Mouse (Mus musculus) NIH3T3 (cell line): ENCODE data around the gene Olfr1377.
"Not testable (repeated sequence)": the region's sequence is repeated elsewhere in the genome, so short reads cannot be mapped to it uniquely, and the experiment has no call there.

ENCODE experiments used
- DNase-seq: peaks from one replicate; pipeline ENCODE4 v3.0.0-alpha.2; 2012; ENCODE audit warnings: low read depth

Olfr1377 gene

GRCm38 (mm10) chr11:50981667-50982066, at the start of gene Olfr1377:
Olfr1377 (plus strand) TSS chr11:50981967.
- no peak for DNase-seq

- no peak for DNase-seq
Observed at GRCm38 (mm10) chr11:50932040-50932439, 49.7 kb upstream of the Olfr1377 start.

- DNase-seq, result no peak
Observed at GRCm38 (mm10) chr11:50938435-50938834, 43.3 kb upstream of the Olfr1377 start.

GRCm38 (mm10) chr11:50939621-50940366, 42.0 kb upstream of the Olfr1377 start:
- DNase-seq, result peak; percentile 79

DNA sequence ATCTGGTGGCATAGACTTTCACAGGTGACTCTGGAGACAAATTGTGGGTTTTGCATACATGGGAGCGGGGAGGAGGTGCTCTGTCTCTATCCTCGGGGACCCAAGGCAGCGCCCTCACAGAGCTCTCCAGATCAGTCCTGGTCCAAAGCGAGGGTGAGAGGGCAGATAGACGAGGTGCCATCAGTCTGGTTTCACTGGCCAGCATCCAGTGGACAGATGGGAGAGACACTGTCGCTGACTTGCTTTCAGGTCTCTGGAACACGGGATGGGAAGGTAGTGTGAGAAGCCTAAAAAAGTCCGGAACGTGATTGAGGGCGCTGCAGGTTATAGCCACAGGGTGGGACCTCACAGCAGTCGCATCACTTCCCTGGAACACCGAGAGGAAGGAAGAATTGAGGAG, 39.4 kb upstream of the Olfr1377 start:
- no peak for DNase-seq

DNA sequence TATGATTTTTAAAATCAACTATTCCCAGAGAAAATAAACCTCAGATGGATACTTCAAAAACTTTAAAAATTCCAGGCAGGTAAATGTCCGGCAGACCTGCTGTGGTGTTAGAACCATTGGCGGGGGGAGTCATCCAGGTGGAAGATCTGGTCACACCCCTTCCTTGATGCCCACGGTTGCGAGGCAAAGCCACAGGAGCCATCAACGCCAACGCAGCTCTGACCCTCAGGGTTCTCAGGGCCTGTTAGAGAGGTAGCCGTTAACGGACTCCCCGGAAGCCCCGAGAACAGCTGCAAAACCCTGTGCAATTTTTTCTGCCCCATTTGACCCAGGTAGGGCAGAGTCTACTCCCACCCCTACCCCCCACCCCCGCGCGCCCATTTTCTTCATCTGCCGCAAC, 38.3 kb upstream of the Olfr1377 start, which contains the start of gene 4933414I15Rik:
Gene 4933414I15Rik, minus strand, starts transcription at position 260 of the 400 bp plus-strand sequence.
- DNase-seq, result no peak

DNA sequence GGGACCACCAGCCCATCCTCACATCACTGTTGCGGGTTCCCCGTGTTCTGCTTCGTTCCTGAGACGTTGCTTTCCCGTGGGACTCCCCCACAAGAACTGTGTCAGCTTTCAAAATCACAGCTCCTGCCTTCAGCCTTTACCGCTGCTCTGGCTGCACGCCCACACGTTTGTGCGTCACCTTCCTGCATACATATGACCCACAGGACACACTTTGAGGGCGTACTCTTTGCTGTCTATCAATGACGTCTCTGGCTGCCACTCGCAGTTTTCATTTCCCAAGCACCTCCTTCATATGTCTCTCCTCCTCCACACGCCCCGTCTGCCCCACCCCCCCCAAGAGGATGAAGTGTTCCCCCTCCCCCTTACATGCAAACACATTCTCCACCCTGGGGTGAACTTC, 29.5 kb upstream of the Olfr1377 start:
- no peak for DNase-seq

DNA sequence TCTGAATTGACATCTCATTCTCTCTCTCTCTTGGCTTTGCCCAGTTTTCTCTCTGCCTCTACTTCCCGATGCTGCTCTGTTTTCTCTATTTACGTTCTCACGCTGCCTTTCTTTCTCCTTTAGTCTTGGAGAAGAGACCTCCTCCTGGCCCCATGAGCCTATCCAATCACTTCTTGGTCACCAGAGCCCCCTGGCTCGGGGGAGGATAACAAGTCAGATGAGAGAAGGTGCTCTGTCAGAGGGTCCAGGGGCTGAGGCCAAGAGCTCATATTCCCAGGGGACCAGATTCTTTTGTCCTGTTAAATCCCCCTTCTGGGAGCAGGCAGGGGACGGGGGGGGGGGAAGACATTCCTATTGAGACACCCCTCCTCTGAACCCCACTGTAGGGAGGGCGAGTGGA, 28.1 kb upstream of the Olfr1377 start, which contains the start of gene Prop1:
Gene Prop1, minus strand, starts transcription at position 101 of the 400 bp plus-strand sequence.
- DNase-seq, result no peak

- DNase-seq, result no peak
Observed at GRCm38 (mm10) chr11:50964886-50965285, 16.9 kb upstream of the Olfr1377 start.

DNA sequence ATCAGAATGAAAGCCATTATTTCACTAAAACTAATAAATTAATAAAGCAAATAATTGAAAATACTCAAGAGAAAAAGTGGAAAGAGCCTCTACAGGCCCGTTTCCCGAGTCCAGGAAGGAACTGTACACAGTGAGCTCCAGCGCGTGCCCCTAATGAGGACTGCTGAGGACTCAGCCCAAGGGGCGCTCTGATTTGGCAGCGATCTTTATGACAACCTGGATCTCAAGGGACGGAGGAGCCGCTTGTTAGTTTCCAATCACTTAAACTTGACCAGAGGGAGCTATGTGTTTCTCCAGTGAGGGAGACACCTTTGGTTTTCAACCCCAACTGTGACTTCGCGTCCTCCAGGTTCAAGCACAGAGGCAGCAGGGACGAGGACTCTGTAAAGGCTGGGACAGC, 15.5 kb upstream of the Olfr1377 start, which contains the start of gene Olfr1378:
Gene Olfr1378, plus strand, starts transcription at position 301 of the 400 bp plus-strand sequence.
- DNase-seq, result no peak

GRCm38 (mm10) chr11:50977216-50977615, 4.6 kb upstream of the Olfr1377 start:
- peak; percentile 37 for DNase-seq

- DNase-seq, result no peak
Observed at GRCm38 (mm10) chr11:51003296-51003695, 21.5 kb downstream of the Olfr1377 start, which contains the start of gene Olfr51. Olfr51 (plus strand) TSS chr11:51003596.

DNA sequence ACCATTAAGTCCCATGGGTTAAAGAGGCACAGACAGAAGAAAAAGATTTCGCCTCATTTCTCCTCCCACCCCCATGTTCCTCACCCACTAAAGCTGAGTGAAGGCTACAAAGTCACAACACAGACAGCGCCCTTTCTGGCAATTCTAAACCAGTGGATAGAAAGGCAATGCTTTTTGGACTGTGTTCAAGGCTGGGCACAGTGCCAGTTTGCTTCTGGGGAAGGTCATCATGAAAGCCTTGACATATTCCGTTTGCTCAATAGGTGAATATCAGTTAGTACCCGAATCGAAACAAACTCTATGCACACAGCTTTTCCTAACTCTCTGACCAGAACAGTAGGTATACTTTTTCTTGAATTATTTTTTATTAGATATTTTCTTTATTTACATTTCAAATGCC, 30.1 kb downstream of the Olfr1377 start:
- no peak for DNase-seq

DNA sequence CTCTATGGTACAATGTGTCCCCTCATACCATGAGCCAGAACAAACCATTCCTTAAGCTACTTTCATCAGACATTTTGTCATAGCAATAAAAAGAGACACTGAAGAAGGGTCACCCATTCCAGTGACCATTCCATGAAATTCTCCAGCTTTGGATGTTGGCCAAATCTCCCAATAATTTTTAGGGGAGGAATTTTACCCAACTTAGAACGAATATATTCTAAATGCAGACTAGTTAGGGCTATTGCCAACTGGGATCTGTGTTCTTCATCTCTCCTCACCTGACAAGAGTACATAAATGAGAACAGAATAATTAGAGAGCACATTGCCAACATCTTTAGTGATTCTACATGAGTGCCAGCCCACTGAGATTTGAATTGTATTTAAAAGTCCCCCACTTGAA, 32.2 kb downstream of the Olfr1377 start, which contains the start of gene Olfr54:
Gene Olfr54, plus strand, starts transcription at position 301 of the 400 bp plus-strand sequence.
- DNase-seq, result no peak

- DNase-seq, result no peak
Observed at GRCm38 (mm10) chr11:51016341-51016740, 34.6 kb downstream of the Olfr1377 start.

GRCm38 (mm10) chr11:51026811-51027210, 45.0 kb downstream of the Olfr1377 start:
- DNase-seq, result not testable (repeated sequence)

GRCm38 (mm10) chr11:51029381-51029780, 47.6 kb downstream of the Olfr1377 start:
- DNase-seq, result not testable (repeated sequence)

GRCm38 (mm10) chr11:51030225-51030624, 48.5 kb downstream of the Olfr1377 start:
- no peak for DNase-seq

DNA sequence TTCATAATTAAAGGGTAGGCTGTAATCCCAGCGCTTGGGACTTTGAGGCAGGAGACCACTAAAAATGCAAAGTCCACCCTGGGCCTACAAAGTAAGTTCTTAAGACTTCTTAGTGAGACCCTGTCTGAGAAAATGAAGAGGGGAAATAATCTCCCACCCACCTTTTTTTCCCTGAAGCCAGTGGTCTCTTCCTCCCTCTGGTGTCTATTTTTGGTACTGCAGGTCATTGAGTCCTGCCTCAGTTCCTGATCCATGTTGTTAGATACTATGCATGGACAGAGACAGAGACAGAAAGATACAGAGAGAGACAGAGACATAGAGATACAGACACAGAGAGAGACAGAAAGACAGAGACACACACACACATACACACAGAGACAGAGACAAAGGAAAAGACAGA, 51.1 kb downstream of the Olfr1377 start:
- peak; percentile 62 for DNase-seq

- not testable (repeated sequence) for DNase-seq
Observed at GRCm38 (mm10) chr11:51034141-51034540, 52.4 kb downstream of the Olfr1377 start.

- no peak for DNase-seq
Observed at GRCm38 (mm10) chr11:51035951-51036350, 54.2 kb downstream of the Olfr1377 start.
